Mouse (Mus musculus) heart, adult 2 months (tissue): ENCODE data around the gene Slc12a5.

ENCODE experiments used
- CTCF ChIP-seq: fragments of 200-600 bp; IDR thresholded peaks from 2 replicates; pipeline ENCODE4 v1.8.1; 2022; ENCODE audit warnings: antibody characterized with exemption, mild to moderate bottlenecking, moderate library complexity
- EP300 ChIP-seq: fragments of 200-500 bp; IDR thresholded peaks from 2 replicates; pipeline ENCODE4 v1.6.1; 2011; ENCODE audit warnings: low read depth, low read length, control low read depth; ENCODE audit not compliant: insufficient read depth

DNA sequence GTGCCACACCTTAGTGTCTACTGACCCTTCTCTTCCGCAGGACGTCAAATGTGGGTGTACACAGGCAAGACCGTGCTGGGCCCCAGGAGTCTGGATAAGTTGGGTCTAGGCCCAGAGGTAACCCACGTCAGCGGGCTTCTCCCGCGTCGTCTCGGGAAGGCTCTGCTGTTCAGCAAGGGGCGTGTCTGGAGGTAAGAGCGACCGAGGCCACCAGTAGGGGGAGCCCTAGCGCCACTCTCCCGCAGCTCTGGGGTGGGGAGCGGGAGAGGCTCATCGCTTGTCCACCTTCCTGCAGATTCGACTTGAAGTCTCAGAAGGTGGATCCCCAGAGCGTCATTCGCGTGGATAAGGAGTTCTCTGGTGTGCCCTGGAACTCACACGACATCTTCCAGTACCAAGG is 7.4 kb upstream of the Slc12a5 start:
- TF ChIP-seq EP300 (no peak), CTCF (peak; percentile 96)
